ENCODE assay signal across 8 mouse cellular contexts in the genomic region with DNA sequence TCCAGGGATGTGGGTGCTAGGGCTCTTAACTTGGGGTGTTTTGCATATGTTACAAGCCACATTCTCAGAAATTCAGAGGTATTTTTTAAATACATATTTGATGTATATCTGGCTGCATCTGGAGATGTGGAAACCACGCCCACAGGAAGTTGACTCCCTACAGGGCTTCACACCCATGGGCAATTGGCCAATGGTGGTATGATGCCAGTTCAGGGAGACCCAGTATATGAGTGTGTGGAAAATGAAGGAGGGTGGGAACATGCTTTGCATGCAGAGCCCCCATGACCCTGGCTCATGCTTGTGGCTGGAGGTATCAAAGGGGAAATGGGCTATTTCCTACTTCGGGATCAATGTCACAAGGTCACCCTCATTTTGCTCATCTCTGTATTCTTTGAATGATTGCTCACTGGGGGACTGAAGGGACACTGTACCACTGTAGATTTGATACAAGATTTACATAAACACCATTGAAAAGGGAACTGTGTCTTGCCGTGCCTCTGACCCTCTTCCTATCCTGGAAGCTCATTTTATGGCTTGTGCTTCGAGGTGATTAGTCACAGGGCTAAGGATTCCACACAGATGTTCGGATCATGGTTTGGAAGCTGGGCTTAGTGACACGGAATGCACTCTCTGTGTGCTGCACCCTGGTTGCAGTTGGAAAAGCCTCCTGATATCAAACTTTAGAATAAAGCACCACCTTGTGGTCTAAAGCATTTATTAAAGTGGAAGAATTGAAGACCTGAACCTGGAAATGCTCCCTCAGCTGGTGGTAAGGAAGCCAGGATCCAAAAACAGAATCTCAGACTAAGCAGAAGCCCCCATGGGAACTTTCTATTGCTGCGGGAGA. TPM values are rescaled to one million over a fixed set of nuclear protein-coding genes. Genes with fewer than 3 reads are reported as not detected.
DNase-seq lines count a peak whose midpoint lies in the region; ATAC-seq lines count a peak whose summit lies in the region.

No protein-coding gene starts in this region.

- peak; percentile 72 for DNase-seq in embryonic facial prominence, embryonic 11.5 days (ENCODE audit: low spot score)
- no peak for DNase-seq in embryonic facial prominence, embryonic 10.5 days (ENCODE audit: low spot score)
- DNase-seq in embryo, embryonic 10.5 days (ENCODE audit: low spot score) = peak; percentile 63
- DNase-seq in layer of hippocampus, postnatal 10 days (ENCODE audit: low spot score in 2 of 2) = peak; percentile 22 to 31
- peak; percentile 35 for DNase-seq in thymus, postnatal 0 days (ENCODE audit: low spot score)

- no peak overlapping the region for H3K4me2 ChIP-seq in embryonic facial prominence, embryonic 11.5 days (ENCODE audit: low read depth, low read length)
- 0 out of 2 replicates have a peak overlapping the region, but pooled peaks have one; percentile 9 for H3K4me2 ChIP-seq in midbrain, embryonic 13.5 days (replicated peaks)

- no peaks in the 10 kb centered on the region for H3K9me3 ChIP-seq in embryonic facial prominence, embryonic 11.5 days (replicated peaks; ENCODE audit: control insufficient read depth, low read length)
- H3K9me3 ChIP-seq in embryonic facial prominence, embryonic 10.5 days = peaks cover 4% of the 10 kb centered on the region; the same call in 1 of the 2 replicates
- H3K9me3 ChIP-seq in midbrain, embryonic 13.5 days = no peaks in the 10 kb centered on the region

- no peak overlapping the region for H3K27ac ChIP-seq in embryonic facial prominence, embryonic 11.5 days (replicated peaks; ENCODE audit: low read depth, low read length)
- H3K27ac ChIP-seq in embryonic facial prominence, embryonic 10.5 days (replicated peaks) = no peak overlapping the region
- H3K27ac ChIP-seq in midbrain, embryonic 13.5 days = no peak overlapping the region

- ATAC-seq in embryonic facial prominence, embryonic 11.5 days (replicated peaks; ENCODE audit: insufficient number of reproducible peaks, low FRiP score, low TSS enrichment, low read depth) = no peak; the same call in 1 of the 2 replicates
- ATAC-seq in CD4-positive, CD25-positive, alpha-beta regulatory T cell, adult 4 months = peak; percentile 57
- ATAC-seq in hematopoietic stem cell, adult 5-6 weeks (replicated peaks in 1 of 2; ENCODE audit: insufficient read depth in 1 of 2, low FRiP score in 2 of 2, low TSS enrichment in 1 of 2, low read depth in 1 of 2, poor library complexity in 2 of 2, severe bottlenecking in 2 of 2) = peak; percentile 36 to 57; a peak in 3 of 4 replicates
- ATAC-seq in midbrain, embryonic 13.5 days = peak; percentile 72

- H3K27me3 ChIP-seq in embryonic facial prominence, embryonic 11.5 days (ENCODE audit: control insufficient read depth, insufficient read depth, low read length) = no peaks in the 10 kb centered on the region
- no peaks in the 10 kb centered on the region for H3K27me3 ChIP-seq in embryonic facial prominence, embryonic 10.5 days (replicated peaks; ENCODE audit: low read depth, poor library complexity, severe bottlenecking)
- no peaks in the 10 kb centered on the region for H3K27me3 ChIP-seq in midbrain, embryonic 13.5 days

- WGBS in embryonic facial prominence, embryonic 11.5 days = 59% methylated on average over 7 of the region's 7 CpGs
- WGBS in embryonic facial prominence, embryonic 10.5 days = 63% methylated on average over 7 of the region's 7 CpGs
- 43% methylated on average over 7 of the region's 7 CpGs for WGBS in midbrain, embryonic 13.5 days

- H3K36me3 ChIP-seq in embryonic facial prominence, embryonic 11.5 days (replicated peaks; ENCODE audit: control insufficient read depth, insufficient read depth, low read depth, low read length) = no peaks in the 10 kb centered on the region
- no peaks in the 10 kb centered on the region for H3K36me3 ChIP-seq in embryonic facial prominence, embryonic 10.5 days (replicated peaks)
- no peaks in the 10 kb centered on the region for H3K36me3 ChIP-seq in midbrain, embryonic 13.5 days

- H3K9ac ChIP-seq in embryonic facial prominence, embryonic 11.5 days (replicated peaks; ENCODE audit: low read length) = no peak overlapping the region
- no peak overlapping the region for H3K9ac ChIP-seq in midbrain, embryonic 13.5 days (replicated peaks)

- no peaks in the 10 kb centered on the region for H3K4me1 ChIP-seq in embryonic facial prominence, embryonic 11.5 days (ENCODE audit: control insufficient read depth, insufficient read depth, low read length)
- 0 out of 2 replicates have a peak, but pooled peaks cover 4% of the 10 kb centered on the region for H3K4me1 ChIP-seq in embryonic facial prominence, embryonic 10.5 days
- 0 out of 2 replicates have a peak, but pooled peaks cover 11% of the 10 kb centered on the region for H3K4me1 ChIP-seq in midbrain, embryonic 13.5 days (replicated peaks)

- no peak overlapping the region for H3K4me3 ChIP-seq in embryonic facial prominence, embryonic 11.5 days (ENCODE audit: low read depth, low read length)
- no peak overlapping the region for H3K4me3 ChIP-seq in embryonic facial prominence, embryonic 10.5 days
- no peak overlapping the region for H3K4me3 ChIP-seq in midbrain, embryonic 13.5 days (replicated peaks)

RNA-seq across cellular contexts. Expression of a gene that starts 56.8 kb away (rescaled TPM):
- polyA plus RNA-seq in embryonic facial prominence, embryonic 11.5 days (2014; fragmentation: Nextera tagmentation; extraction: Ambion mirVana) = 1.4 and 2.0 TPM in 2 replicates
- 1.7 and 1.9 TPM in 2 replicates for polyA plus RNA-seq in embryonic facial prominence, embryonic 10.5 days (2016; fragmentation: Nextera tagmentation; extraction: Ambion mirVana)
- not detected for polyA plus RNA-seq in CD4-positive, CD25-positive, alpha-beta regulatory T cell, adult 4 months (2017; shearing (Covaris generic))
- total RNA-seq in hematopoietic stem cell, adult 5-6 weeks (2017) = 0.15 and 0.25 TPM in 2 replicates
- 1 to 10 TPM; 1.6 to 2.5 TPM for total RNA-seq in layer of hippocampus, postnatal 10 days (2021)
- polyA plus RNA-seq in midbrain, embryonic 13.5 days (2015; fragmentation: Nextera tagmentation; extraction: Ambion mirVana) = 1.6 and 2.2 TPM in 2 replicates
- polyA plus RNA-seq in thymus, postnatal 0 days (2015; fragmentation: Nextera tagmentation; extraction: Ambion mirVana) = 0.41 and 0.91 TPM in 2 replicates
